Mouse (Mus musculus): ENCODE results near the gene Tiam1. TPM values are rescaled to one million over a fixed set of nuclear protein-coding genes. Genes with fewer than 3 reads are reported as not detected.

The Tiam1 gene
- polyA plus RNA-seq (2015; fragmentation: Nextera tagmentation; extraction: Ambion mirVana), result 27.4 and 29.0 TPM in 2 replicates

GRCm38 (mm10) chr16:90143760-90144516, at the start of gene Tiam1:
Gene Tiam1, minus strand, starts transcription at chr16:90143769.
- peak within 1 kb of the TSS; percentile 64 for H3K4me2 ChIP-seq
- peaks cover 35% of the 10 kb centered on the region for H3K4me1 ChIP-seq (replicated peaks)
- H3K36me3 ChIP-seq, result no peaks in the 10 kb centered on the region
- peak within 1 kb of the TSS; percentile 95 for H3K27ac ChIP-seq
- peak within 1 kb of the TSS; percentile 90 for H3K9ac ChIP-seq
- 0% methylated on average over 64 of the region's 64 CpGs for WGBS
- peak within 1 kb of the TSS; percentile 76 for H3K4me3 ChIP-seq
- peak; percentile 97 for ATAC-seq (ENCODE audit: low FRiP score)
- no peaks in the 10 kb centered on the region for H3K27me3 ChIP-seq
- H3K9me3 ChIP-seq, result no peaks in the 10 kb centered on the region

GRCm38 (mm10) chr16:90191289-90191688, 47.7 kb upstream of the Tiam1 start:
- 73% methylated on average over 6 of the region's 6 CpGs for WGBS
- no peak overlapping the region for H3K27ac ChIP-seq

GRCm38 (mm10) chr16:90187453-90187852, 43.9 kb upstream of the Tiam1 start:
- Histone ChIP-seq H3K9me3 (no peaks in the 10 kb centered on the region), H3K9ac (no peak overlapping the region), H3K27ac (no peak overlapping the region), H3K36me3 (no peaks in the 10 kb centered on the region), H3K27me3 (no peaks in the 10 kb centered on the region), H3K4me2 (no peak overlapping the region), H3K4me3 (no peak overlapping the region), H3K4me1 (replicated peaks) (no peaks in the 10 kb centered on the region)
- no peak for ATAC-seq (ENCODE audit: low FRiP score)
- WGBS, result 35% methylated on average over 13 of the region's 13 CpGs

More at GRCm38 (mm10) chr16:90191289-90191688, 47.7 kb upstream of the Tiam1 start:
- Histone ChIP-seq H3K4me1 (replicated peaks) (no peaks in the 10 kb centered on the region), H3K4me3 (no peak overlapping the region), H3K4me2 (no peak overlapping the region), H3K9ac (no peak overlapping the region), H3K36me3 (no peaks in the 10 kb centered on the region), H3K27me3 (no peaks in the 10 kb centered on the region), H3K9me3 (no peaks in the 10 kb centered on the region)
- no peak for ATAC-seq (ENCODE audit: low FRiP score)

- Histone ChIP-seq H3K27ac (no peak overlapping the region), H3K27me3 (no peaks in the 10 kb centered on the region), H3K4me2 (no peak overlapping the region), H3K4me3 (no peak overlapping the region), H3K4me1 (replicated peaks) (no peaks in the 10 kb centered on the region), H3K36me3 (no peaks in the 10 kb centered on the region), H3K9ac (no peak overlapping the region), H3K9me3 (no peaks in the 10 kb centered on the region)
- WGBS, result 41% methylated on average over 8 of the region's 8 CpGs
- peak; percentile 65; the same call in 1 of the 2 replicates for ATAC-seq (ENCODE audit: low FRiP score)
Measured at GRCm38 (mm10) chr16:90185928-90186588, 42.5 kb upstream of the Tiam1 start.

GRCm38 (mm10) chr16:90184135-90184534, 40.6 kb upstream of the Tiam1 start:
- Histone ChIP-seq H3K4me3 (no peak overlapping the region), H3K9ac (no peak overlapping the region), H3K36me3 (no peaks in the 10 kb centered on the region), H3K27ac (no peak overlapping the region), H3K9me3 (no peaks in the 10 kb centered on the region), H3K4me1 (replicated peaks) (no peaks in the 10 kb centered on the region), H3K27me3 (no peaks in the 10 kb centered on the region), H3K4me2 (no peak overlapping the region)
- no peak for ATAC-seq (ENCODE audit: low FRiP score)
- 92% methylated on average over 6 of the region's 6 CpGs for WGBS

GRCm38 (mm10) chr16:90181673-90182072, 38.1 kb upstream of the Tiam1 start:
- no peak overlapping the region for H3K27ac ChIP-seq
- no peaks in the 10 kb centered on the region for H3K27me3 ChIP-seq
- no peak overlapping the region for H3K4me3 ChIP-seq
- H3K36me3 ChIP-seq, result no peaks in the 10 kb centered on the region
- no peak for ATAC-seq (ENCODE audit: low FRiP score)
- 94% methylated on average over 8 of the region's 8 CpGs for WGBS
- peaks cover under 1% of the 10 kb centered on the region; the same call in 1 of the 2 replicates for H3K4me1 ChIP-seq (replicated peaks)
- no peak overlapping the region for H3K4me2 ChIP-seq
- H3K9me3 ChIP-seq, result no peaks in the 10 kb centered on the region
- H3K9ac ChIP-seq, result no peak overlapping the region

- no peaks in the 10 kb centered on the region for H3K27me3 ChIP-seq
- no peaks in the 10 kb centered on the region for H3K9me3 ChIP-seq
- H3K9ac ChIP-seq, result no peak overlapping the region
- H3K27ac ChIP-seq, result no peak overlapping the region
- H3K36me3 ChIP-seq, result no peaks in the 10 kb centered on the region
- no peak overlapping the region for H3K4me3 ChIP-seq
- no peak overlapping the region for H3K4me2 ChIP-seq
- H3K4me1 ChIP-seq (replicated peaks), result peaks cover 8% of the 10 kb centered on the region; the same call in 1 of the 2 replicates
- WGBS, result 88% methylated on average over 6 of the region's 6 CpGs
- ATAC-seq (ENCODE audit: low FRiP score), result no peak
Measured at GRCm38 (mm10) chr16:90180975-90181374, 37.4 kb upstream of the Tiam1 start.

- ATAC-seq (ENCODE audit: low FRiP score), result no peak
- Histone ChIP-seq H3K4me2 (no peak overlapping the region), H3K36me3 (no peaks in the 10 kb centered on the region), H3K9me3 (no peaks in the 10 kb centered on the region), H3K4me3 (no peak overlapping the region), H3K27me3 (no peaks in the 10 kb centered on the region), H3K9ac (no peak overlapping the region), H3K27ac (no peak overlapping the region), H3K4me1 (replicated peaks) (peaks cover 8% of the 10 kb centered on the region; the same call in 1 of the 2 replicates)
- 90% methylated on average over 5 of the region's 5 CpGs for WGBS
Measured at GRCm38 (mm10) chr16:90179892-90180291, 36.3 kb upstream of the Tiam1 start.

GRCm38 (mm10) chr16:90178404-90178803, 34.8 kb upstream of the Tiam1 start:
- WGBS, result 90% methylated on average over 3 of the region's 3 CpGs
- H3K9me3 ChIP-seq, result no peaks in the 10 kb centered on the region
- ATAC-seq (ENCODE audit: low FRiP score), result no peak

GRCm38 (mm10) chr16:90177425-90177824, 33.9 kb upstream of the Tiam1 start:
- Histone ChIP-seq H3K4me2 (no peak overlapping the region), H3K36me3 (no peaks in the 10 kb centered on the region), H3K27me3 (no peaks in the 10 kb centered on the region), H3K9me3 (no peaks in the 10 kb centered on the region), H3K9ac (no peak overlapping the region), H3K4me1 (replicated peaks) (peaks cover 8% of the 10 kb centered on the region; the same call in 1 of the 2 replicates), H3K4me3 (no peak overlapping the region), H3K27ac (no peak overlapping the region)
- ATAC-seq (ENCODE audit: low FRiP score), result no peak
- WGBS, result 87% methylated on average over 8 of the region's 8 CpGs

More at GRCm38 (mm10) chr16:90178404-90178803, 34.8 kb upstream of the Tiam1 start:
- Histone ChIP-seq H3K27me3 (no peaks in the 10 kb centered on the region), H3K27ac (no peak overlapping the region), H3K9ac (no peak overlapping the region), H3K4me2 (no peak overlapping the region), H3K36me3 (no peaks in the 10 kb centered on the region), H3K4me3 (no peak overlapping the region), H3K4me1 (replicated peaks) (peaks cover 8% of the 10 kb centered on the region; the same call in 1 of the 2 replicates)

- Histone ChIP-seq H3K4me2 (no peak overlapping the region), H3K36me3 (no peaks in the 10 kb centered on the region), H3K9ac (no peak overlapping the region), H3K4me1 (replicated peaks) (peaks cover 9% of the 10 kb centered on the region; the same call in 1 of the 2 replicates), H3K27me3 (no peaks in the 10 kb centered on the region), H3K27ac (no peak overlapping the region), H3K4me3 (no peak overlapping the region), H3K9me3 (no peaks in the 10 kb centered on the region)
- ATAC-seq (ENCODE audit: low FRiP score), result peak; percentile 52
- 33% methylated on average over 10 of the region's 10 CpGs for WGBS
Measured at GRCm38 (mm10) chr16:90176472-90176871, 32.9 kb upstream of the Tiam1 start.

GRCm38 (mm10) chr16:90171416-90171815, 27.8 kb upstream of the Tiam1 start:
- H3K27me3 ChIP-seq, result no peaks in the 10 kb centered on the region
- H3K4me3 ChIP-seq, result no peak overlapping the region
- no peak overlapping the region for H3K27ac ChIP-seq
- no peak overlapping the region for H3K9ac ChIP-seq
- 54% methylated on average over 8 of the region's 8 CpGs for WGBS
- no peaks in the 10 kb centered on the region for H3K36me3 ChIP-seq
- peaks cover 8% of the 10 kb centered on the region; the same call in 1 of the 2 replicates for H3K4me1 ChIP-seq (replicated peaks)
- no peak overlapping the region for H3K4me2 ChIP-seq
- no peaks in the 10 kb centered on the region for H3K9me3 ChIP-seq
- ATAC-seq (ENCODE audit: low FRiP score), result no peak

Measured in hindbrain, embryonic 13.5 days (tissue).